Mouse (Mus musculus): ENCODE measurements around the gene Cage1.

DNA sequence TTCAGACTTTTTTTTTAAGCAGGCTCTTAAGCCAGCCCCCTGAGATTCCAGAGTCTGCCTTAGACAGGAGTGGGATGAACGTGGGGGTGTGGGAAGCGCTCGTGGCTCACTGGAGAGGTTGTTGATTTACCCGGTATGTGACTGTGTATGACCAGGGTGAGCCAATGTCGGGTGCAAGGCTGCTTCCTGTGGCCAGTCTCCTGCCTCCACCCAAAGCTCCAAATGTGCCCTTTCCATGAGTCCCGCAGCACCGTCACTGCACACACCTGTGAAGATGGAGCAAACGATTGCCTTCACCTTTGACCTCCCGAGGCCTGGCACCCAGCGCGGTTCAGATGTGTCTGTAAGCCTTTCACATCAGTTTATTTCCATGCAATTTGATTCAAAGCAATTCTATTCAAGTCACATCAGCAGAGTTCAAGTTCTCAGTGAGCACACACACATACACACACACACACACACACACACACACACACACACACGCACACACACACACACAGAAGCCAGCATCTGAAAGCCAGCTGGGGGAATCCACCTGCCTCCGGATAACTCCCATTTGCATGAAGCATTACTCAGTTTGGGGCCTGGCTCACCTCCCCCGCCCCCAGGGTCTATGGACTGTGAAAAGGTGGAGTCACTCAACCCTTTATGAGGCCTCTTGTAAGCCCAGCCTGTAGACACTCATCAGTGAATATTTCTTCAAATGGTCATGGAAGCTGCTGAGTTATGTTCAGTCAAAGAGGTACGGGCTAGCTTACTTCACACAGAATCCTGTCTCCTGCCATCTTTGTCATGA is 70.4 kb downstream of the Cage1 start:
- TF ChIP-seq CTCF (IDR thresholded peaks at IDR 0.05; ENCODE audit: extremely low read depth, insufficient read depth, insufficient read length, insufficient replicate concordance): no peak
- no peak for TF ChIP-seq POLR2A (IDR thresholded peaks at IDR 0.05; ENCODE audit: low read depth, low read length)

Data from spleen, adult 2 months (tissue).